8 mouse cellular contexts compared by ENCODE assay signal in the genomic region with DNA sequence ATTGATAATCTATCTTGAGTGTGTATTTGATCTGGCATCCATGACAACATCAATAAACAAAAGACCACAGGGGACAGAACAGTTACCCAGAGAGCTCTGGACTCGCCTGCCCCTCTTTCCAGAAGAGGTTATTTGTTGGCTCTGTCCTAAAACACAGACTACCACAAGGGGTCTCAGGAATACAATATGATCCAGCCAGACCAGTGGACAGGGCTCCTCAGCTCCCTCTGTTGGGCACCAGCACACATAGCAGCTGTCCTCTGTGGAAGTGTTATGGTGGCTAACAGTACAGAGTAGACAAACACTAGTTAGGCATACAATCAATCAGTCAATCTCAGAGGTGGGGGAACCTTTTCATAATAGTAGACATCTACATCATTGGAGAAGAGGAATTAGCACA. TPM values are rescaled to one million over a fixed set of nuclear protein-coding genes. Genes with fewer than 3 reads are reported as not detected.
DNase-seq lines count a peak whose midpoint lies in the region; ATAC-seq lines count a peak whose summit lies in the region.

No protein-coding gene starts in this region.

- no peak for ATAC-seq in midbrain, embryonic 14.5 days (ENCODE audit: low FRiP score, low TSS enrichment)
- no peak for ATAC-seq in erythroid progenitor cell, adult 5-6 weeks (replicated peaks; ENCODE audit: low FRiP score, poor library complexity, severe bottlenecking)

- no peaks in the 10 kb centered on the region for H3K27me3 ChIP-seq in midbrain, embryonic 14.5 days (ENCODE audit: control insufficient read depth, insufficient read depth, low read length)

- 31% methylated on average over 1 of the region's 1 CpGs for WGBS in midbrain, embryonic 14.5 days

- no peak overlapping the region for H3K27ac ChIP-seq in midbrain, embryonic 14.5 days (replicated peaks; ENCODE audit: low read depth, low read length)

- H3K4me3 ChIP-seq in midbrain, embryonic 14.5 days (replicated peaks; ENCODE audit: low read depth, low read length) = no peak overlapping the region

- intact Hi-C loops in heart, postnatal 25 days (cut with DNase I) = loop anchor here (5.0 kb wide), 2 partner anchors 280 to 440 kb away; no protein-coding TSS in a partner anchor
- intact Hi-C loops in gastrocnemius, postnatal 14 days (cut with DNase I; ENCODE audit: low total_unique reads) = no loop called here

- no peaks in the 10 kb centered on the region for H3K4me1 ChIP-seq in midbrain, embryonic 14.5 days (ENCODE audit: control insufficient read depth, insufficient read depth, low read length)

- H3K9me3 ChIP-seq in midbrain, embryonic 14.5 days (ENCODE audit: control insufficient read depth, low read length) = no peaks in the 10 kb centered on the region

- no peak overlapping the region for H3K9ac ChIP-seq in midbrain, embryonic 14.5 days (replicated peaks; ENCODE audit: low read length)

- H3K36me3 ChIP-seq in midbrain, embryonic 14.5 days (ENCODE audit: control insufficient read depth, insufficient read depth, low read length) = no peaks in the 10 kb centered on the region

- peak; percentile 91 for DNase-seq in heart, adult 11 months
- no peak for DNase-seq in heart, postnatal 25 days (ENCODE audit: low spot score)
- peak; percentile 45 for DNase-seq in CD4-positive helper T cell, adult 2 months (ENCODE audit: low read depth, low spot score)
- DNase-seq in adrenal gland, postnatal 25 days = peak; percentile 36
- DNase-seq in gastrocnemius, postnatal 14 days = peak; percentile 40
- peak; percentile 63 to 68 for DNase-seq in kidney, postnatal 25 days
- peak; percentile 79 for DNase-seq in midbrain, embryonic 14.5 days

- no peak overlapping the region for H3K4me2 ChIP-seq in midbrain, embryonic 14.5 days (ENCODE audit: low read length)

RNA-seq across cellular contexts. Expression of gene Atxn1, which starts 12.1 kb away (rescaled TPM):
- 10 to 100 TPM; 35.1 to 36.0 TPM for total RNA-seq in heart, postnatal 25 days (2021)
- 40.1 and 63.2 TPM in 2 replicates for total RNA-seq in adrenal gland, postnatal 25 days (2021)
- 10 to 100 TPM; 23.5 to 23.8 TPM for total RNA-seq in gastrocnemius, postnatal 14 days (2021)
- polyA plus RNA-seq in midbrain, embryonic 14.5 days (2014; fragmentation: Nextera tagmentation; extraction: Ambion mirVana) = 7.3 and 8.7 TPM in 2 replicates
- 4.3 and 30.2 TPM in 2 replicates for total RNA-seq in erythroid progenitor cell, adult 5-6 weeks (2015; ENCODE audit: low replicate concordance)
- 3.6 and 7.2 TPM in 2 replicates for total RNA-seq in erythroid progenitor cell, adult 5-6 weeks (2017; ENCODE audit: low replicate concordance)
